Mouse (Mus musculus) midbrain, postnatal 0 days (tissue): ENCODE measurements at regions not wholly inside any gene's neighbourhood (a gene's known extent, or its start where the extent isn't known, plus 50 kb on each side); places are given as distances from the start of the nearest gene placed in this dataset.

Experiments used
- ATAC-seq: fragments of 200-750 bp; cut with Nextera tagmentation; 2 replicates; pipeline ENCODE4 v1.8.0; 2017; ENCODE audit warnings: moderate number of reproducible peaks, mild to moderate bottlenecking, moderate TSS enrichment, moderate library complexity; ENCODE audit not compliant: low FRiP score
- DNase-seq: peaks from one replicate; pipeline ENCODE4 v3.0.0-alpha.2; 2015; ENCODE audit warnings: low spot score
- H3K27ac ChIP-seq: fragments of 300-500 bp; sonication (generic); 2 replicates; pipeline ENCODE4 v1.5.1; 2014; ENCODE audit warnings: low read depth, mild to moderate bottlenecking, low read length, mixed read lengths
- H3K27me3 ChIP-seq: fragments of 300-500 bp; sonication (generic); 2 replicates; pipeline ENCODE4 v1.6.1; 2014; ENCODE audit warnings: low read length, control low read depth, mixed read lengths; ENCODE audit not compliant: insufficient read depth
- H3K36me3 ChIP-seq: fragments of 300-500 bp; sonication (generic); 2 replicates; pipeline ENCODE4 v1.6.1; 2014; ENCODE audit warnings: low read length, control low read depth, mixed read lengths; ENCODE audit not compliant: insufficient read depth
- H3K4me1 ChIP-seq: fragments of 300-500 bp; sonication (generic); 2 replicates; pipeline ENCODE4 v1.6.1; 2014; ENCODE audit warnings: mild to moderate bottlenecking, control low read depth, antibody characterized with exemption, low read length, mixed read lengths; ENCODE audit not compliant: insufficient read depth
- H3K4me2 ChIP-seq: fragments of 300-500 bp; sonication (generic); 2 replicates; pipeline ENCODE4 v1.6.1; 2014; ENCODE audit warnings: low read depth, mild to moderate bottlenecking, low read length, mixed read lengths; ENCODE audit not compliant: poor library complexity, severe bottlenecking
- H3K4me3 ChIP-seq: fragments of 300-500 bp; sonication (generic); 2 replicates; pipeline ENCODE4 v1.5.1; 2014; ENCODE audit warnings: low read depth, mild to moderate bottlenecking, low read length, moderate library complexity
- H3K9ac ChIP-seq: fragments of 300-500 bp; sonication (generic); replicated peaks from 2 replicates; pipeline ENCODE4 v1.6.1; 2014; ENCODE audit warnings: mild to moderate bottlenecking, low read length, moderate library complexity, mixed read lengths; ENCODE audit not compliant: poor library complexity, severe bottlenecking
- H3K9me3 ChIP-seq: fragments of 300-500 bp; sonication (generic); 2 replicates; pipeline ENCODE4 v1.6.1; 2016; ENCODE audit warnings: low read length, control low read depth
- CTCF ChIP-seq: IDR thresholded peaks from 2 replicates; pipeline ENCODE4 v1.5.1; 2016; ENCODE audit warnings: antibody characterized with exemption, mild to moderate bottlenecking
- WGBS: fragments of 180-500 bp; shearing (Covaris S2); extraction: QIAGEN DNeasy Blood & Tissue Kit; methylation state at CpG from one replicate; pipeline ENCODE4 v1.1.7; 2014; 5-methylcytosine and 5-hydroxymethylcytosine counted together

- Histone ChIP-seq H3K27me3 (no peaks in the 10 kb centered on the region), H3K36me3 (no peaks in the 10 kb centered on the region), H3K4me3 (no peak overlapping the region), H3K27ac (no peak overlapping the region), H3K4me2 (no peak overlapping the region), H3K9ac (no peak overlapping the region), H3K4me1 (no peaks in the 10 kb centered on the region), H3K9me3 (no peaks in the 10 kb centered on the region)
- DNase-seq (no peak), ATAC-seq (no peak)
- TF ChIP-seq CTCF: no peak
- WGBS: 85% methylated on average over 7 of the region's 7 CpGs
Observed at GRCm38 (mm10) chr13:78658285-78658684, 458.7 kb upstream of the Nr2f1 start.

- no peaks in the 10 kb centered on the region for H3K27me3 ChIP-seq
- no peaks in the 10 kb centered on the region for H3K9me3 ChIP-seq
- no peaks in the 10 kb centered on the region for H3K36me3 ChIP-seq
- TF ChIP-seq CTCF: no peak
- DNase-seq (no peak), ATAC-seq (no peak)
- no peak overlapping the region for H3K27ac ChIP-seq
- 85% methylated on average over 2 of the region's 2 CpGs for WGBS
- H3K4me2 ChIP-seq: no peak overlapping the region
- H3K9ac ChIP-seq: no peak overlapping the region
- no peaks in the 10 kb centered on the region for H3K4me1 ChIP-seq
- no peak overlapping the region for H3K4me3 ChIP-seq
Observed at GRCm38 (mm10) chr13:78656766-78657165, 457.2 kb upstream of the Nr2f1 start.

- WGBS: 63% methylated on average over 1 of the region's 1 CpGs
- H3K4me3 ChIP-seq: no peak overlapping the region
Observed at GRCm38 (mm10) chr13:78656196-78656595, 456.6 kb upstream of the Nr2f1 start.

GRCm38 (mm10) chr13:78650824-78651223, 451.3 kb upstream of the Nr2f1 start:
- DNase-seq (no peak), ATAC-seq (no peak)
- H3K4me1 ChIP-seq: no peaks in the 10 kb centered on the region
- H3K9me3 ChIP-seq: no peaks in the 10 kb centered on the region
- no peak overlapping the region for H3K4me2 ChIP-seq
- 70% methylated on average over 1 of the region's 1 CpGs for WGBS
- H3K9ac ChIP-seq: no peak overlapping the region
- no peaks in the 10 kb centered on the region for H3K36me3 ChIP-seq
- no peak overlapping the region for H3K4me3 ChIP-seq
- no peaks in the 10 kb centered on the region for H3K27me3 ChIP-seq
- no peak for TF ChIP-seq CTCF
- H3K27ac ChIP-seq: no peak overlapping the region

More at GRCm38 (mm10) chr13:78656196-78656595, 456.6 kb upstream of the Nr2f1 start:
- Histone ChIP-seq H3K9ac (no peak overlapping the region), H3K36me3 (no peaks in the 10 kb centered on the region), H3K4me1 (no peaks in the 10 kb centered on the region), H3K27ac (no peak overlapping the region), H3K27me3 (no peaks in the 10 kb centered on the region), H3K9me3 (no peaks in the 10 kb centered on the region), H3K4me2 (no peak overlapping the region)
- ATAC-seq: no peak
- DNase-seq: no peak
- no peak for TF ChIP-seq CTCF

- DNase-seq (no peak), ATAC-seq (no peak)
- Histone ChIP-seq H3K9me3 (no peaks in the 10 kb centered on the region), H3K36me3 (no peaks in the 10 kb centered on the region), H3K4me1 (no peaks in the 10 kb centered on the region), H3K27ac (no peak overlapping the region), H3K9ac (no peak overlapping the region), H3K4me2 (no peak overlapping the region), H3K4me3 (no peak overlapping the region), H3K27me3 (no peaks in the 10 kb centered on the region)
- TF ChIP-seq CTCF: no peak
- 17% methylated on average over 1 of the region's 1 CpGs for WGBS
Observed at GRCm38 (mm10) chr13:78644556-78644955, 445.0 kb upstream of the Nr2f1 start.

- Histone ChIP-seq H3K4me1 (no peaks in the 10 kb centered on the region), H3K9ac (no peak overlapping the region), H3K9me3 (no peaks in the 10 kb centered on the region), H3K27ac (no peak overlapping the region), H3K36me3 (no peaks in the 10 kb centered on the region), H3K4me3 (no peak overlapping the region), H3K4me2 (no peak overlapping the region), H3K27me3 (no peaks in the 10 kb centered on the region)
- 5% methylated on average over 3 of the region's 3 CpGs for WGBS
- no peak for ATAC-seq
- peak; percentile 60 for DNase-seq
- TF ChIP-seq CTCF: no peak
Observed at GRCm38 (mm10) chr13:78643023-78643422, 443.5 kb upstream of the Nr2f1 start.

- DNase-seq: no peak
- no peaks in the 10 kb centered on the region for H3K36me3 ChIP-seq
- H3K27ac ChIP-seq: no peak overlapping the region
- no peak overlapping the region for H3K4me2 ChIP-seq
- 0 out of 2 replicates have a peak, but pooled peaks have one; percentile 34 for ATAC-seq
- H3K9ac ChIP-seq: no peak overlapping the region
- no peak for TF ChIP-seq CTCF
- no peaks in the 10 kb centered on the region for H3K9me3 ChIP-seq
- H3K4me3 ChIP-seq: no peak overlapping the region
- no peaks in the 10 kb centered on the region for H3K4me1 ChIP-seq
- WGBS: 27% methylated on average over 3 of the region's 3 CpGs
- H3K27me3 ChIP-seq: no peaks in the 10 kb centered on the region
Observed at GRCm38 (mm10) chr13:78642443-78642729, 442.8 kb upstream of the Nr2f1 start.
